Mouse (Mus musculus) forebrain, embryonic 11.5 days (tissue): ENCODE measurements around the gene Sh2d1b1. TPM values are rescaled to one million over a fixed set of nuclear protein-coding genes. Genes with fewer than 3 reads are reported as not detected.

Source experiments
- ATAC-seq: fragments of 200-750 bp; cut with Nextera tagmentation; replicated peaks from 2 replicates; pipeline ENCODE4 v1.8.0; 2017; ENCODE audit warnings: moderate TSS enrichment; ENCODE audit not compliant: low FRiP score
- DNase-seq: peaks from one replicate; pipeline ENCODE4 v3.0.0-alpha.2; 2017; ENCODE audit warnings: low spot score
- H3K27ac ChIP-seq: fragments of 300-500 bp; sonication (generic); 2 replicates; pipeline ENCODE4 v1.5.1; 2014; ENCODE audit warnings: low read depth, low read length
- H3K27me3 ChIP-seq: fragments of 300-500 bp; sonication (generic); 2 replicates; pipeline ENCODE4 v1.6.1; 2014; ENCODE audit warnings: mild to moderate bottlenecking, low read length, mixed read lengths; ENCODE audit not compliant: control insufficient read depth, insufficient read depth
- H3K36me3 ChIP-seq: fragments of 300-500 bp; sonication (generic); 2 replicates; pipeline ENCODE4 v1.6.1; 2014; ENCODE audit warnings: mild to moderate bottlenecking, low read length, moderate library complexity, mixed read lengths; ENCODE audit not compliant: control insufficient read depth, insufficient read depth
- H3K4me1 ChIP-seq: fragments of 300-500 bp; sonication (generic); replicated peaks from 2 replicates; pipeline ENCODE4 v1.6.1; 2014; ENCODE audit warnings: low read length, mixed read lengths; ENCODE audit not compliant: control insufficient read depth, insufficient read depth
- H3K4me2 ChIP-seq: fragments of 300-500 bp; sonication (generic); 2 replicates; pipeline ENCODE4 v1.6.1; 2014; ENCODE audit warnings: low read depth, mild to moderate bottlenecking, low read length, moderate library complexity, mixed read lengths; ENCODE audit not compliant: severe bottlenecking
- H3K4me3 ChIP-seq: fragments of 300-500 bp; sonication (generic); 2 replicates; pipeline ENCODE4 v1.5.1; 2014; ENCODE audit warnings: low read depth, low read length
- H3K9ac ChIP-seq: fragments of 300-500 bp; sonication (generic); 2 replicates; pipeline ENCODE4 v1.6.1; 2014; ENCODE audit warnings: low read length
- H3K9me3 ChIP-seq: fragments of 300-500 bp; sonication (generic); 2 replicates; pipeline ENCODE4 v1.6.1; 2016; ENCODE audit warnings: low read length, mixed read lengths; ENCODE audit not compliant: control insufficient read depth
- WGBS: fragments of 180-500 bp; shearing (Covaris S2); extraction: QIAGEN DNeasy Blood & Tissue Kit; methylation state at CpG from one replicate; pipeline ENCODE4 v1.1.7; 2014; 5-methylcytosine and 5-hydroxymethylcytosine counted together
- polyA plus RNA-seq: library from polyadenylated mRNA; unstranded; fragments of >200 nt; fragmentation: Nextera tagmentation; extraction: Ambion mirVana; gene quantifications from 2 replicates; pipeline ENCODE4 v1.2.1, GENCODE M21; 2014

Sh2d1b1 gene
- polyA plus RNA-seq, 1 experiment from 2014 or later, result not detected

DNA sequence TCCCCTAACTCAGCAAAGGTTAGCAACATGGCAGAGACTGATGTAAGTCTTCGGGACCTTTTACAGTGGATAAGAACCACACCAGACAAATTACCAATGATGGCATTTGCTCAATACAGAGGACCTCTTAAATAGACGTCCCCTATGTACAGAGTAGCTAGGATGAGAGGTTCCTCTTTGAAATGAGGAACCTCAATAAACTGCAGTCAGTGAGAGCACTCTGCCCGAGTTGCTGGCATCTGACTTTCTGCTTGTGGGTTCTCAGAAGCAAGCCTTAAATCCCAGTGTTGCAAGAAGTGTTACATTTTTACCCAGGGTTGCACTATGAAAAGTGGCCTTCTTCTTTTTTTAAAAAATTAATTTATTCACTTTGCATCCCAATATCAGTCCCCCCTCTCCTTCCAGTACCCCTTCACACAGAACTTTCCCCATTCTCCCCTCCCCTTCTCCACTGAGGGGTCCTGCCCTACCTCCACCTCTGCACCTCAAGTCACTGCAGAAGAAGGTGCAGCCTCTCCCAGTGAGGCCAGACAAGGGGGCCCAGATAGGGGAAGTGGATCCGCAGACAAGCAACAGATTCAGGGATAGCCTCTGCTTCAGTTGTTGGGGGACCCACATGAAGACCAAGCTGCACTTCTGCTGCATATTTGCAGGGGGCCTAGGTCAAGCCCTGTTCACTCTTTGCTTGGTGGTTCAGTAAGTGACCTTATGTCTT, 5.5 kb downstream of the Sh2d1b1 start:
- H3K27me3 ChIP-seq, result no peaks in the 10 kb centered on the region
- H3K4me1 ChIP-seq, result no peaks in the 10 kb centered on the region
- ATAC-seq, result no peak

GRCm38 (mm10) chr1:170292239-170292951, 15.3 kb downstream of the Sh2d1b1 start:
- no peaks in the 10 kb centered on the region for H3K9me3 ChIP-seq
- 43% methylated on average over 9 of the region's 9 CpGs for WGBS
- peaks cover 4% of the 10 kb centered on the region; the same call in 1 of the 2 replicates for H3K4me1 ChIP-seq
- peak; percentile 68 for DNase-seq
- H3K4me2 ChIP-seq, result no peak overlapping the region
- no peaks in the 10 kb centered on the region for H3K36me3 ChIP-seq
- peak; percentile 42 for ATAC-seq
- no peak overlapping the region for H3K27ac ChIP-seq
- H3K4me3 ChIP-seq, result no peak overlapping the region
- no peaks in the 10 kb centered on the region for H3K27me3 ChIP-seq
- no peak overlapping the region for H3K9ac ChIP-seq

More for the DNA sequence above, 5.5 kb downstream of the Sh2d1b1 start:
- H3K9me3 ChIP-seq, result no peaks in the 10 kb centered on the region
- H3K9ac ChIP-seq, result no peak overlapping the region
- no peak overlapping the region for H3K27ac ChIP-seq
- DNase-seq, result no peak
- H3K36me3 ChIP-seq, result no peaks in the 10 kb centered on the region
- WGBS, result 79% methylated on average over 4 of the region's 4 CpGs
- H3K4me3 ChIP-seq, result no peak overlapping the region
- H3K4me2 ChIP-seq, result no peak overlapping the region

- no peak overlapping the region for H3K9ac ChIP-seq
- DNase-seq (no peak), ATAC-seq (no peak)
- no peaks in the 10 kb centered on the region for H3K9me3 ChIP-seq
- H3K4me1 ChIP-seq, result peaks cover 4% of the 10 kb centered on the region; the same call in 1 of the 2 replicates
- H3K36me3 ChIP-seq, result no peaks in the 10 kb centered on the region
- no peak overlapping the region for H3K4me2 ChIP-seq
- H3K4me3 ChIP-seq, result no peak overlapping the region
- WGBS, result 87% methylated on average over 5 of the region's 5 CpGs
- no peak overlapping the region for H3K27ac ChIP-seq
- no peaks in the 10 kb centered on the region for H3K27me3 ChIP-seq
Observed at GRCm38 (mm10) chr1:170293257-170293656, 16.1 kb downstream of the Sh2d1b1 start.

- Histone ChIP-seq H3K9ac (no peak overlapping the region), H3K27me3 (no peaks in the 10 kb centered on the region), H3K36me3 (no peaks in the 10 kb centered on the region), H3K4me3 (no peak overlapping the region), H3K9me3 (no peaks in the 10 kb centered on the region), H3K27ac (no peak overlapping the region), H3K4me2 (no peak overlapping the region), H3K4me1 (peaks cover 4% of the 10 kb centered on the region; the same call in 1 of the 2 replicates)
- no peak for ATAC-seq
- WGBS, result 69% methylated on average over 15 of the region's 15 CpGs
- no peak for DNase-seq
Observed at GRCm38 (mm10) chr1:170294786-170295570, 17.9 kb downstream of the Sh2d1b1 start.

GRCm38 (mm10) chr1:170299496-170299895, 22.4 kb downstream of the Sh2d1b1 start:
- no peak overlapping the region for H3K4me2 ChIP-seq
- 0 out of 2 replicates have a peak, but pooled peaks cover 2% of the 10 kb centered on the region for H3K4me1 ChIP-seq
- no peaks in the 10 kb centered on the region for H3K9me3 ChIP-seq
- H3K9ac ChIP-seq, result no peak overlapping the region
- H3K4me3 ChIP-seq, result no peak overlapping the region
- no peak overlapping the region for H3K27ac ChIP-seq
- H3K27me3 ChIP-seq, result no peaks in the 10 kb centered on the region
- no peak for DNase-seq
- no peaks in the 10 kb centered on the region for H3K36me3 ChIP-seq
- 92% methylated on average over 4 of the region's 4 CpGs for WGBS
- ATAC-seq, result no peak

DNA sequence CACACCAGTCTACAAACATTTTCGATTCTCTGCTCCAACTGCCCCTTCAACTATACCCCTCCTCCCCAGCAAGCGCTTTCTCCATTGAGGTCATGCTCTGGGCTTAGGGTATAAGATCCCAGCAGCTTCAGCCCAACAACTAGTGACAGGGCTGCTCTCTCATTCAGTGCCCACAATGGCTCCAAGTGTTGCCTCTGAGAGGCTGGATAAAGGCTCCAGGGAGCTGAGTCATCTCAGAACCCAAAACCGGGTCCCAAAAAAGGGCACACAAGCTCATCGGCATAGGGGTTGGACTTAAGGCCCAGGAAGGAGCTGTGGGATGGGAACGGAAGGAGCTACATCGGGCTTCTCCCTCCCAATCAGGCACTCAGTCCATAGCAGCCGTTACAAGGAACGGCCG, 24.6 kb downstream of the Sh2d1b1 start:
- no peaks in the 10 kb centered on the region for H3K9me3 ChIP-seq
- H3K4me1 ChIP-seq, result no peaks in the 10 kb centered on the region
- ATAC-seq (no peak), DNase-seq (no peak)
- no peak overlapping the region for H3K27ac ChIP-seq
- H3K9ac ChIP-seq, result no peak overlapping the region
- H3K36me3 ChIP-seq, result no peaks in the 10 kb centered on the region
- no peaks in the 10 kb centered on the region for H3K27me3 ChIP-seq
- 95% methylated on average over 9 of the region's 9 CpGs for WGBS
- H3K4me3 ChIP-seq, result no peak overlapping the region
- H3K4me2 ChIP-seq, result no peak overlapping the region

- no peaks in the 10 kb centered on the region for H3K4me1 ChIP-seq
- no peak overlapping the region for H3K4me2 ChIP-seq
- H3K27me3 ChIP-seq, result no peaks in the 10 kb centered on the region
- H3K9ac ChIP-seq, result no peak overlapping the region
- 81% methylated on average over 6 of the region's 6 CpGs for WGBS
- H3K9me3 ChIP-seq, result no peaks in the 10 kb centered on the region
- no peaks in the 10 kb centered on the region for H3K36me3 ChIP-seq
- no peak for DNase-seq
- no peak overlapping the region for H3K4me3 ChIP-seq
- ATAC-seq, result no peak
- H3K27ac ChIP-seq, result no peak overlapping the region
Observed at GRCm38 (mm10) chr1:170302456-170302855, 25.3 kb downstream of the Sh2d1b1 start.

DNA sequence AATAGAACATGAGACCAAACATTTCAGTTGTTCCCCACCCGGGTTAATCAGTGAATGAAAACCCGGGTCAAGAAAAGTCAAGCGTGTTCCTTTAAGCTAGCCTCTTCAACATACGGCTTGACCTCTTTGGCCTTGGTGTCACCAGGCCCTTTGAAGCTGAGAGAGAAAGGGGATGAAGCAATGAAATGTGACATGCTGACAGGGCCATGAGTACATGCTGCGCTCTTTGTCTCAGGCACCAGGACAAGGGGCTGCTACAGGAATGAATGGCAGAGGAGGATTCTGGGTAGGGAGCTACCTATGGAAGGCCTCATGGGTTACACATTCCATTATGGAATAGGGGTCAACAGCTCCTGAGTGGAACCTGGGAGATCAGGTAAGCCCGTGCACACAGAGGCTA, 26.0 kb downstream of the Sh2d1b1 start:
- ATAC-seq, result no peak
- H3K9ac ChIP-seq, result no peak overlapping the region
- no peak overlapping the region for H3K4me3 ChIP-seq
- 75% methylated on average over 6 of the region's 6 CpGs for WGBS
- no peaks in the 10 kb centered on the region for H3K36me3 ChIP-seq
- no peaks in the 10 kb centered on the region for H3K4me1 ChIP-seq
- DNase-seq, result no peak
- H3K27me3 ChIP-seq, result no peaks in the 10 kb centered on the region
- H3K27ac ChIP-seq, result no peak overlapping the region
- H3K9me3 ChIP-seq, result no peaks in the 10 kb centered on the region
- no peak overlapping the region for H3K4me2 ChIP-seq
